Mouse (Mus musculus) heart, embryonic 16.5 days (tissue): ENCODE data around the gene Cdk8. TPM values are rescaled to one million over a fixed set of nuclear protein-coding genes. Genes with fewer than 3 reads are reported as not detected.

ENCODE experiments used
- ATAC-seq: fragments of 200-750 bp; cut with Nextera tagmentation; replicated peaks from 2 replicates; pipeline ENCODE4 v1.8.0; 2017; ENCODE audit warnings: moderate number of reproducible peaks; ENCODE audit not compliant: insufficient read depth, low FRiP score; ENCODE audit errors: extremely low read depth
- H3K27ac ChIP-seq: fragments of 300-500 bp; sonication (generic); 2 replicates; pipeline ENCODE4 v1.5.1; 2014; ENCODE audit warnings: mild to moderate bottlenecking, low read length, control low read depth, moderate library complexity
- H3K27me3 ChIP-seq: fragments of 300-500 bp; sonication (generic); 2 replicates; pipeline ENCODE4 v1.6.1; 2014; ENCODE audit warnings: low read length, mixed read lengths; ENCODE audit not compliant: control insufficient read depth, insufficient read depth
- H3K36me3 ChIP-seq: fragments of 300-500 bp; sonication (generic); 2 replicates; pipeline ENCODE4 v1.6.1; 2014; ENCODE audit not compliant: control insufficient read depth, insufficient read depth
- H3K4me1 ChIP-seq: fragments of 300-500 bp; sonication (generic); 2 replicates; pipeline ENCODE4 v1.6.1; 2014; ENCODE audit warnings: low read length, mixed read lengths; ENCODE audit not compliant: control insufficient read depth, insufficient read depth
- H3K4me2 ChIP-seq: fragments of 300-500 bp; sonication (generic); 2 replicates; pipeline ENCODE4 v1.6.1; 2014; ENCODE audit warnings: low read depth, mild to moderate bottlenecking, control low read depth, low read length
- H3K4me3 ChIP-seq: fragments of 300-500 bp; sonication (generic); 2 replicates; pipeline ENCODE4 v1.5.1; 2014; ENCODE audit warnings: mild to moderate bottlenecking, control low read depth, low read length
- H3K9ac ChIP-seq: fragments of 300-500 bp; sonication (generic); 2 replicates; pipeline ENCODE4 v1.6.1; 2014; ENCODE audit warnings: low read length, control low read depth
- H3K9me3 ChIP-seq: fragments of 300-500 bp; sonication (generic); replicated peaks from 2 replicates; pipeline ENCODE4 v1.6.1; 2016; ENCODE audit warnings: low read length; ENCODE audit not compliant: control insufficient read depth
- WGBS: fragments of 180-500 bp; shearing (Covaris S2); extraction: QIAGEN DNeasy Blood & Tissue Kit; methylation state at CpG from one replicate; pipeline ENCODE4 v1.1.7; 2014; 5-methylcytosine and 5-hydroxymethylcytosine counted together
- polyA plus RNA-seq: library from polyadenylated mRNA; unstranded; fragments of >200 nt; fragmentation: Nextera tagmentation; extraction: Ambion mirVana; gene quantifications from 2 replicates; pipeline ENCODE4 v1.2.1, GENCODE M21; 2015

Gene Cdk8
- polyA plus RNA-seq, 1 experiment from 2014 or later = 6.9 TPM

DNA sequence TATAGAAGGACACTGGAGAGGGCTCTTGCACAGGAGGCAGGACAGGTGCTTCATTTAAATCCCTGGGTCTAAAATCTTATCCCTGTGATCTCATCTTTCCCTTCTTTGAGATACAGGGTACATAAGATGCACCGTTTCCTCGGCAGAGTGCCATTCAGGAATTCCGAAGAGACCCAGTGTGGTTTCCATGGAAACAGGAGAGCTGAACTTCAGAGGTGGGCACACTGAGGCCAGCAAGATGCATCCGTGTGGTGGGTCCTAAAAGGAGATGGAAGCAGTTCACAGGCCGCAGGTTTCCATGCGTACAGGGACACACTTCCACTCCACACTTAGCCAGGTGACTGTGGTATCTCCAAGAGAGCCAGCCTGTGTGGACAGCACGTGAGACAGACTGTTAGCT lies 101.5 kb downstream of the Cdk8 start:
- Histone ChIP-seq H3K4me1 (no peaks in the 10 kb centered on the region), H3K27me3 (no peaks in the 10 kb centered on the region), H3K4me3 (no peak overlapping the region), H3K9ac (no peak overlapping the region), H3K9me3 (no peaks in the 10 kb centered on the region), H3K4me2 (no peak overlapping the region), H3K27ac (no peak overlapping the region), H3K36me3 (no peaks in the 10 kb centered on the region)
- 71% methylated on average over 7 of the region's 7 CpGs for WGBS
- no peak for ATAC-seq

- WGBS = 58% methylated on average over 1 of the region's 1 CpGs
- H3K4me3 ChIP-seq = no peak overlapping the region
- no peaks in the 10 kb centered on the region for H3K9me3 ChIP-seq
- H3K4me2 ChIP-seq = no peak overlapping the region
- no peaks in the 10 kb centered on the region for H3K4me1 ChIP-seq
- H3K27me3 ChIP-seq = no peaks in the 10 kb centered on the region
- no peaks in the 10 kb centered on the region for H3K36me3 ChIP-seq
- H3K9ac ChIP-seq = no peak overlapping the region
- no peak overlapping the region for H3K27ac ChIP-seq
- no peak for ATAC-seq
Observed at GRCm38 (mm10) chr5:146334410-146334809, 103.4 kb downstream of the Cdk8 start.

- WGBS = 58% methylated on average over 9 of the region's 9 CpGs
- no peak for ATAC-seq
Observed at GRCm38 (mm10) chr5:146338064-146338463, 107.0 kb downstream of the Cdk8 start.

DNA sequence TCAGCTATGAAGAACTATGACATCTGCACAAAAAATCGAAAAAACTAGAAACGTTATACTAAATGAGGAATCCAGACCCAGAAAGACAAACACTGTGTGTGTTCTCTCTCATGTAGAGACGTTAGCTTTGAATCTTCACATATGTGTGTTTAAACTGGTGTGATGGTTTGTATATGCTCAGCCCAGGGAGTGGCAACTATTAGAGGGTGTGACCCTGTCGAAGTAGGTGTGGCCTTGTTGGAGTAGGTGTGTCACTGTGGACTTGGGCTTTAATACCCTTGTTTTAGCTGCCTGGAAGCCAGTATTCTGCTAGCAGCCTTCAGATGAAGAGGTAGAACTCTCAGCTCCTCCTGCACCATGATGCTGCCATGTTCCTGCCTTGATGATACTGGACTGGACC lies 109.0 kb downstream of the Cdk8 start:
- H3K9ac ChIP-seq = no peak overlapping the region
- no peaks in the 10 kb centered on the region for H3K4me1 ChIP-seq
- ATAC-seq = no peak
- peaks cover 8% of the 10 kb centered on the region; the same call in 1 of the 2 replicates for H3K9me3 ChIP-seq
- H3K4me2 ChIP-seq = no peak overlapping the region
- 80% methylated on average over 4 of the region's 4 CpGs for WGBS
- H3K36me3 ChIP-seq = no peaks in the 10 kb centered on the region
- no peak overlapping the region for H3K4me3 ChIP-seq
- no peak overlapping the region for H3K27ac ChIP-seq
- H3K27me3 ChIP-seq = no peaks in the 10 kb centered on the region

More at GRCm38 (mm10) chr5:146338064-146338463, 107.0 kb downstream of the Cdk8 start:
- no peak overlapping the region for H3K9ac ChIP-seq
- no peaks in the 10 kb centered on the region for H3K4me1 ChIP-seq
- H3K4me3 ChIP-seq = no peak overlapping the region
- H3K27ac ChIP-seq = no peak overlapping the region
- no peak overlapping the region for H3K4me2 ChIP-seq
- no peaks in the 10 kb centered on the region for H3K36me3 ChIP-seq
- H3K27me3 ChIP-seq = no peaks in the 10 kb centered on the region
- peaks cover 8% of the 10 kb centered on the region; the same call in 1 of the 2 replicates for H3K9me3 ChIP-seq

DNA sequence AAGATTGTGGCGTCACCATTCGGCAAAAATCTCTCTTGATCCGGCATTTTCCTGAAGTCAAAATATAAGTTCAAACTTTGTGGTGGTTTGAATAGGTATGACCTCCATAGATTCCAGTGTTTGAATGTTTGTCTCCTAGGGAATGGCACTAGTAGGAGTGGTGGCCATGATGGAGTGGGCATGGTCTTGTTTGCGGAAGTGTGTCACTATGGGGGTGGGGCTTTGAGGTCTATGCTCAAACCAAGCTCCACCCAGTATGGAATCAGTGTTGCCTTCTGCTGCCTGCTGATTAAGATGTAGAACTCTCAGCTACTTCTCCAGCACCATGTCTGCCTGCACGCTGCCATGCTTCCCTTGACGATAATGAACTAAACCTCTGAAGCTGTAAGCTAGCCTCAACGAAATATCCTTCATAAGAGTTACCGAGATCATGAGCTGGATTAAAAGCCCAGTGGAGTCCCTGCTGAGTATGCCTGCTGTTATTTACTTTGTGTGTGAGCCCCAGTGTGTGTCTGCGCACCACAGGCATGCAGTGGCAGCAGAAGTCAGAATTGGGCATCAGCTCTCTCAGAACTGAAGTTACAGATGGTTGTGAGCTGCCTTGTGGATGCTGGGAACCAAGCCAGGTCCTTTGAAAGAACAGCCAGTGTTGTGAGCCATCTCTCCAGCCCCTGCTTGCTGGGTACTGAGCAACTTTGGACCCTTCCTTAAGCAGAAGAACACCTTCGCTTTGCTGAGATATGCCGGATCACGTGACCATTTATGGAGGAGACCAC lies 114.1 kb downstream of the Cdk8 start:
- Histone ChIP-seq H3K4me3 (no peak overlapping the region), H3K9ac (no peak overlapping the region), H3K36me3 (no peaks in the 10 kb centered on the region), H3K27ac (no peak overlapping the region), H3K4me1 (no peaks in the 10 kb centered on the region), H3K4me2 (no peak overlapping the region), H3K9me3 (peaks cover 8% of the 10 kb centered on the region; the same call in 1 of the 2 replicates), H3K27me3 (no peaks in the 10 kb centered on the region)
- ATAC-seq = no peak
- WGBS = 86% methylated on average over 12 of the region's 12 CpGs

- H3K27ac ChIP-seq = no peak overlapping the region
- H3K36me3 ChIP-seq = no peaks in the 10 kb centered on the region
- WGBS = 72% methylated on average over 6 of the region's 6 CpGs
- H3K9me3 ChIP-seq = peaks cover 4% of the 10 kb centered on the region; the same call in 1 of the 2 replicates
- H3K27me3 ChIP-seq = no peaks in the 10 kb centered on the region
- no peak for ATAC-seq
- H3K4me1 ChIP-seq = no peaks in the 10 kb centered on the region
- H3K4me3 ChIP-seq = no peak overlapping the region
- no peak overlapping the region for H3K9ac ChIP-seq
- H3K4me2 ChIP-seq = no peak overlapping the region
Observed at GRCm38 (mm10) chr5:146347081-146347480, 116.1 kb downstream of the Cdk8 start.

- no peak overlapping the region for H3K27ac ChIP-seq
- ATAC-seq = no peak
- 66% methylated on average over 3 of the region's 3 CpGs for WGBS
- H3K4me1 ChIP-seq = no peaks in the 10 kb centered on the region
- no peaks in the 10 kb centered on the region for H3K9me3 ChIP-seq
- H3K36me3 ChIP-seq = no peaks in the 10 kb centered on the region
- H3K27me3 ChIP-seq = no peaks in the 10 kb centered on the region
- no peak overlapping the region for H3K4me2 ChIP-seq
- H3K4me3 ChIP-seq = no peak overlapping the region
- H3K9ac ChIP-seq = no peak overlapping the region
Observed at GRCm38 (mm10) chr5:146349183-146349582, 118.2 kb downstream of the Cdk8 start.

GRCm38 (mm10) chr5:146350784-146351183 lies 119.8 kb downstream of the Cdk8 start:
- H3K36me3 ChIP-seq = no peaks in the 10 kb centered on the region
- no peaks in the 10 kb centered on the region for H3K4me1 ChIP-seq
- no peak overlapping the region for H3K9ac ChIP-seq
- no peak overlapping the region for H3K27ac ChIP-seq
- ATAC-seq = no peak
- H3K9me3 ChIP-seq = no peaks in the 10 kb centered on the region
- no peak overlapping the region for H3K4me3 ChIP-seq
- H3K27me3 ChIP-seq = no peaks in the 10 kb centered on the region
- 75% methylated on average over 11 of the region's 11 CpGs for WGBS
- no peak overlapping the region for H3K4me2 ChIP-seq

DNA sequence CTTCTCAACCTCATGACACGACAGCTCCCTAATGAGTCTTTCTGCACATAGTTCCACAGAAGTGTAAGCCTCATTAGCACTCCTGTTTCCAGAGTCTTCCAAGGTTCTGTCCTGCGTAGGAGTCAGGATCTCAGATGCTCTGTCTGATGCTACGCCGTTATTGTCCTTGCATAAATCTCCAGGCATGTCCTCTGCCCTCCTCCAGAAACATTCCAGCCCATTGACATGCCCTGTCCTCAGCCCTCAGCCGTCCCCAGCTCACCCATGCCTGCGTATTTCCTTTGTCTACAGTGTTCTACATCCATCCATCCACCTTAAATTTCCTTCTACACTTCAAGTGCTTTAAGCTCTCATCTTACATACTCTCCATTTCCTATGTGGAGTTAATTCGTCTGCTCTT lies 121.0 kb downstream of the Cdk8 start:
- no peaks in the 10 kb centered on the region for H3K36me3 ChIP-seq
- 80% methylated on average over 7 of the region's 7 CpGs for WGBS
- H3K9ac ChIP-seq = no peak overlapping the region
- no peak overlapping the region for H3K4me2 ChIP-seq
- no peaks in the 10 kb centered on the region for H3K9me3 ChIP-seq
- H3K4me3 ChIP-seq = no peak overlapping the region
- no peaks in the 10 kb centered on the region for H3K27me3 ChIP-seq
- no peak overlapping the region for H3K27ac ChIP-seq
- no peak for ATAC-seq
- H3K4me1 ChIP-seq = no peaks in the 10 kb centered on the region
